Mouse (Mus musculus) cerebellum, adult 9-10 months (tissue): Measurements from ENCODE around the gene Kcnq1.

ENCODE experiments used
- DNase-seq: peaks from one replicate; pipeline ENCODE4 v3.0.0; 2022

Kcnq1 gene

DNA sequence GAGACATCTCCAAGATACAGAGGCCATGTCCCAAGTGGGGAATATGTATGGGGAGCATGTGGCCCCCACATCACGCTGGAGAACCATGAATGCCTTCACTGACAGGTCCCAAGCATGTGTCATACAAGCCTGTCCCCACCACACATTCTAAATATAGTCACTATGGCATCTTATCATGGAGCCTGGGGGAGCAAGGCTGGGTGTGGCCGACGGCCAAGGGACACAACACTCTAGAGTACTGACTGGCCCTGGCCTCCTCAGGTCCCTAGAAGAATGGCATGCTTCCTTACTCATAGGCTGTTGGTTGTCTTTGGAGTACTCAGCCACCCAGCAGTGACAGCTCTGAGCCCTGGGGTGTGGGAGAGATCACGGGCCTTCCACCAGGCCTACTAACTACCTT, 33.8 kb downstream of the Kcnq1 start:
- DNase-seq: no peak

DNA sequence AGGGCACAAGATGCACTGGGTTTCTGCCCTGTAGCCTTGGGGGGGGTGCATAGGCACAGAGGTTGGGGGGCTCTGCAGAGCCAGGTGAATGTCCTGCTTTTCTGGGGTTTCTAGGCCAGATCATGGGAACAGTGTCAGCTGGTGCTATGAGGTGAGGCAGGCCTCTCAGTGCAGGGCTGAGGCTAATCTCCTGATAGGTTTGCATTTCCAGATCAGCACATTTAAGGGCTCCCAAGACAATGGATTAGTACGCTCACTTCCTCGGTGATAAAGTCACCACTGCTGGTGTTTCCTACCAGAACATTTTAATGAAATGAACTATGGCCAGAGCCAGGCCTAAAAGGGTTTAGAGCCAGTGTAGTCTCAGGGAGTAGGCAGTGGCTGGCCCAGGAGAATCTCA, 36.5 kb downstream of the Kcnq1 start:
- no peak for DNase-seq

GRCm38 (mm10) chr7:143147015-143147414, 40.9 kb downstream of the Kcnq1 start:
- DNase-seq: no peak

DNA sequence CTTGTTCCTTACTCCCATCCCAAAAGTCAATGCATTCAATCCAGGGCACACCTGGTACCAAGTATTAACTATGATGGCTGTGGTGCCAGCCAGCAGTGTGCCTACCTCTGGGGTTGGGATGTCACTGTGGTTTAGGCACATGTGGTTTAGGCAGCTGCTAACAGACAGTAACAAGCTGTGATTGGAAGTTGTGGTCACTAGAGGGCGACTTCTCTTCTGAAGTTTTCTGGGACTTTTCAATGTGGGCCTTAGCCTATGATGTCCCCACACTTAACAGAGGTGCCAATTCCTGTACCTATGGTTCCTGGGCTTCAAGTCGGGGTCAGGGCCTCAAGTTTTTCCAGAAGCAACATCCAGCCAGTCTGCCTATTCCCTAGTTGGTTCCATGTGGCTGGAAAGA, 45.0 kb downstream of the Kcnq1 start:
- no peak for DNase-seq

GRCm38 (mm10) chr7:143152350-143152749, 46.2 kb downstream of the Kcnq1 start:
- DNase-seq: no peak

DNA sequence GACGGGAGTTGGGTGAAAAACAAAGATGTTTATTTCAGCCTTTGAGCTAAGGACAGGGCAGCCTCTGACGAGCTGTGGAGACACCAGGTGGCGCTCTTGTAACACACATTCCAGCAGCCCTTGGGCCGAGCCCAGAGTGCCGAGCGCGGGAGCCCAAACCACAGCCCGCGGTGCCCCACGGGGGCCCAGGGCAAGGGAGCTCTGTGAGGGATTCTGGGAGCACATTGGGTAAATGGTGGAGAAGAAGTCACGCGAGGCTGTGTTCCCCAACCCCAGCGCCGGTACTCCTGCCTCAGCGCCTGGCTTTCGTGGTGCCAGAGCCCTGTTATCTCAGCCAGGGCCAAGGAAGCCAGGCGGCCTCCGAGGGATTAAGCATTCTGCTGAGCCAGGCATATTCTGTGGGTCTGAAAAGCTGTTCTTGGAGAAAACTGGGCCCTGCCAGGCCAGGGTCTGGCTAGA, 47.8 kb downstream of the Kcnq1 start:
- DNase-seq: peak; percentile 75

- no peak for DNase-seq
Observed at GRCm38 (mm10) chr7:143154458-143154871, 48.3 kb downstream of the Kcnq1 start.

DNA sequence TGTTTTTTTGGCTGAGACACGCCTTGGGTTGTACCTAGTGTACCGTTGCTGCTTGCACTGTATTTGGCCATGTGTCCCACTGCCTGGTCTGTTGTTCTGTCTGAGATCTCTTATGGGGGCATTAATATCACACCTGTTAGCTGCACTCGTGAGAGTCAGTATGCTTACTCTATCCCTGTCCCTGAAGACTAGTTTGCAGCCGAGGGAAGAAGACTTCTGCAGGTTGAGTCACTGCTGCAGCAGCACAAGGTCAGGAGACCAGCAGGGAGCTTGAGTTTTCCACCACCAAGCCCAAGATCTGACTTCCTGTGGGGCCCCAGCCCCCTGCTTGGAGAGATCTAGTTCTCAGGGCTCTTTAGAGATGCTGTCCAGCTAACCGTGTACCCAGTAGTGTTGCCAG, 49.1 kb downstream of the Kcnq1 start:
- DNase-seq: no peak

DNA sequence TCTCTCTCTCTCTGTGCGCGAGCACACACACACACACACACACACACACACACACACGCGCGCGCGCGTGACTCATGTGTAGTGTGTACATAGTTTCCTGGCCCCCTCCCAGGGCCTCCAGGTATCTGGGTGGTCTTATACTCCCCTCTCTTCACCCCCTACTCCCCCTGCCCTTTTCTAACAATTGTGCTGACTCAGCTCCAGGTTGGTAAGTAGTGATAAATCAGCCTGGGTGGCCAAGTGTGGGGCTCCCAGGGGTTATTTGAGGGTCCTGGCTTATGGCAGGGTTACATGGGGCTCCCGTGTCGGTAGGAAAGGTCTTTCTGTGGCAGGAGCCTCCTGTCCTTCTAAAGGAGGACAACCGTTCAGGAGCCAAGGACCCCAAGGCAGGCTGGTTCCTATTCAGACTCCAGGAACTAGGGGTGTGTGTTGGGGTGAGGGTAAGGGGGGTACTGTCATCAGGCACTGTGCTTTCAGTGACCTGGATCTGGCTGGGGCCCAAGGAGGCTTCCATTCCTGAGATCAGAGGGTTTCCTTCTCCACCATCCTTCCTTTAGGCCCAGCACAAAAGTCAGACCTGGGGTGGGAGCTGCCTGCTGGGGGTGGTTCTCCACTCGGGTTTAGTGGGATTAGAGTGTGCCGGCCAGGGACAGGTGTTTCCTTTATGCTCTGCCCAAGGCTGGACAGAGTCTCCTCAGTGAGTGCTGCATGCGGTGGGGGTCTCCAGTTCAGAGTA, 52.7 kb downstream of the Kcnq1 start:
- no peak for DNase-seq

DNA sequence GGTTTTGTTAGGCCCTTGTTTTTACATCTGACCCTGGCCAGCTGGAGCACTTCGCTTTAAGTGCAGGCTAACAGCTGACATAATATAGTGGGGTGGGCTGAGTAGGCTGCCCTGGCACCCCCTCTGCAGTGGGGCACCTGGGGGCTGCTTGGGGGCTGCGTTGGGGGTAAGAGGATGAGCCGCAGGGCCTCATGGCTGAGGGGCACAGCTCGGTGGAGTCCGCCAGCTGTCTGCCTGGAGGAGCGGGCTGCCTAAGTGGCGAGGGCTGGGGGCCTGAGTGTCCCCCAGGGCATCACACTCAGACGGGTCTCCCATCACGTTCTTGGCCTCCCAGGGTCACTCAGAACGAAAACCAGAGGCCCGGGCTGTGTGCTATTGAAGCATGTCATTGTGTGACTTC, 53.3 kb downstream of the Kcnq1 start:
- DNase-seq: no peak

DNA sequence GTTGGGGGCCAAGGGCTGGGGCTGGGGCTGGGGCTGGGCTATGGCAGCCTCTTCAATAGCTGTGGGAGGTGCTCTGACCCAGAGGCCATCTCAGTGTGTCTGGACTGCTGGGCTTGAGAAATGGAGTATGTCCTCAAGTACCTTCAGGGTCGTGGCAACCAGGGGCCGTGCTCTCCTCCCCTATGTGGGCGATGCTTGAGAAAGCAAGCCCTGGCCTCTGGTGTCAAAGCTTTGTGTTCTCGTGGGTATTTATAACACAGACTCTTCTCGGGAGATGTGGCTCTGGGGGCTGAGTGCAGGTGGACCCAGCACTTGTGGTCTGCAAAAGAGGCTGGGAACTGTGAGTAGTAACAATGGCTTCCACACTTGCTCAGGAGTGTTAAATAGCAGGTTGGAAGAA, 53.9 kb downstream of the Kcnq1 start:
- DNase-seq: no peak

DNA sequence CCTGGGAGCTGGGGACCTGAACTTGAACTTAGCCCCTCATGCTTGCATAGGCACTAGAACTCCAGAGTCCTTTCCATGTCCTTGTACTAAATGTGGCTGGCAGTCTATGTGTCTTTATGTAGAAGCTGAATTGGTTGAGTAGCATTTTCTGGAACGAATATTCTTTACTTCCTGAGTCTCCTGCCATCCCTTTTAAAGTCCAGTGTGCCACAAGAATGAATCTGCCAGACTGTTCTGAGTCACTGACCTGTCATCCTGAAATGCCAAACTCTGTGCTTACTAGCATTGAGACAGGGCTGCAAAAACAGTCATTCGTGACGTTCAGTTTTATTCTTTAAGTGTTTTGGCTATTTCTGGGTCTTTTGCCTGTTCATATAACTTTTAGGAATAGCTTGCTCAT, 55.9 kb downstream of the Kcnq1 start:
- DNase-seq: no peak

GRCm38 (mm10) chr7:143164074-143164473, 57.9 kb downstream of the Kcnq1 start:
- no peak for DNase-seq

DNA sequence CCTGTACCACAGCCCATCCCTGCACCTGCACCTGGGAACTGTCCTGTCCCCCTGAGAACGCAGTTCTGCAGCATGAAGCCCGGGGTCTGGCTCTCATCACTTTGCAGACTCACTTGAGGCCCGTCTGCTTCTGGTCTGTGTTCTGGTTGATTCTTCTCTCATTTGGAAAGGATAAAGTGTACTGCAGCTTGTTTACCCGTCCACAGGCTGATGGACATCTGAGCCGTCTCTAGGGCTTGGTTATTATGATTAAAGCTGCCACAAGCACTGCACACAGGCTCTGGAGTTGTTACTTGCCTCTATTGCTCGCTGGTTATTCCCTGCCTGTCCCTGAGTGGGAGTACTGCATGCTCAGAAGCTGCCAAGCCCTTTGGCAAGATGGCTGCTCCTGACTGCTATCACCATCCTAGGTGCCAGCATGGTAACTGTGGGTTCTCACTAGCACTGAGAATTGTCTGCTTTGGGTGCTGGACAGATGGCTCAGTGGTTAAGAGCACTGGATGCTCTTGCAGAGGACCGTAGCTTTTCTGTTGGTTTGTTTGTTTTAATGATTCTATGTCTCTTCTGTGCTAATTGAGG, 59.6 kb downstream of the Kcnq1 start:
- DNase-seq: no peak

DNA sequence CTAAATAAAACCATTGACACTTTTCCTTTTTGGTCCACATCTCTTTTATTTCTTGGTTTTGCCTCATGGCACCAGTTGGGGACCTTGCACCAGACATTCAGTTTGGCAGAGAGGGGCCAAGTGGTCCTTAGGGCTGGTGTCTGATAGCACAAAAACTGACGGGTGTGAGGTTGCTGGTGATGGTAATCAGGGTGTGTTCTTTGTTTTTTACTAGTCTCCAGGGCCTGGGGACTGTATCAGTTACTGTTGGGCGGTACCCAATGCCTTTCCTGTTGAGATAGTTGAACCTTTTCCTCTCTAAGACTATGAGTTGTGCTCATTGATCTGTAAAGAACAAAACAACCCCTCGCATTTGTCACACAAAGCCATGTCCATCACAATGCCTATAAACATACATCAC, 61.1 kb downstream of the Kcnq1 start:
- no peak for DNase-seq

GRCm38 (mm10) chr7:143169371-143169770, 63.2 kb downstream of the Kcnq1 start:
- no peak for DNase-seq

DNA sequence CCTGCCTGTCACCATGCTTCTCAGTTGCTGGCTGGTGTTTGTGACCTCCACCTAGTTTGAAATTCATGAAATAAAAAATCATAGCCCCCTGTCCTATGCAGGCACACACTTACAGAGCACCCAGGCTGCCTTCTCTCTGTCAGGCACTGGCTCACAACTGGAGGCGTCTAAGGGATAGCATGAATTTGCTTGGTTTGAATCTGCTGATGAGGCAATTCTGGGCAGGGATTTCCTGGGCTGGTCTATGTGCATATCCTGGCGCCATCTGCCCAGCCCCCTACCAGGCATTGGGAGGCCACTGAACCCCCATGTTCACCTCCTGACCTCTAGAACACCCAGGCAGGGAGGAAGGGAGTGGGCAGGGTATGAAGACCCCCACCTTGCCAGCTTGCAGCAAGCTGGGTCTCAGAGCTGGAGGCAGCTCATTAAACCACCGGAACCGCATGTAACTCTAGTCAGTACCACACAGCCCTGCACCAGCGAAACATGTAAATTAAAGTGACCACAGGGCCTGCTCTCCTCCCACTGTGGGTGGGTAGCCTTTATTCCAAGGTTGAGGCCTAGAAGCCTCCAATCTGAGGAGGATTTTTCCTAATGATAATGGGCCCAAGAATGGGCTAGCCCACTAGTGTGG, 66.9 kb downstream of the Kcnq1 start:
- no peak for DNase-seq

GRCm38 (mm10) chr7:143174633-143175032, 68.5 kb downstream of the Kcnq1 start:
- DNase-seq: no peak

- no peak for DNase-seq
Observed at GRCm38 (mm10) chr7:143178831-143179230, 72.7 kb downstream of the Kcnq1 start.

GRCm38 (mm10) chr7:143180761-143181160, 74.6 kb downstream of the Kcnq1 start:
- DNase-seq: no peak

- DNase-seq: no peak
Observed at GRCm38 (mm10) chr7:143181311-143181710, 75.1 kb downstream of the Kcnq1 start.

GRCm38 (mm10) chr7:143185506-143185905, 79.3 kb downstream of the Kcnq1 start:
- DNase-seq: no peak

GRCm38 (mm10) chr7:143186378-143186777, 80.2 kb downstream of the Kcnq1 start:
- DNase-seq: no peak

- no peak for DNase-seq
Observed at GRCm38 (mm10) chr7:143187181-143187580, 81.0 kb downstream of the Kcnq1 start.
